Mouse (Mus musculus) neural tube, embryonic 10.5 days (tissue): Measurements from ENCODE around the gene Klk4.

ENCODE experiments used
- DNase-seq: peaks from one replicate; pipeline ENCODE4 v3.0.0-alpha.2; 2017; ENCODE audit warnings: low spot score; ENCODE audit errors: extremely low spot score

The Klk4 gene

DNA sequence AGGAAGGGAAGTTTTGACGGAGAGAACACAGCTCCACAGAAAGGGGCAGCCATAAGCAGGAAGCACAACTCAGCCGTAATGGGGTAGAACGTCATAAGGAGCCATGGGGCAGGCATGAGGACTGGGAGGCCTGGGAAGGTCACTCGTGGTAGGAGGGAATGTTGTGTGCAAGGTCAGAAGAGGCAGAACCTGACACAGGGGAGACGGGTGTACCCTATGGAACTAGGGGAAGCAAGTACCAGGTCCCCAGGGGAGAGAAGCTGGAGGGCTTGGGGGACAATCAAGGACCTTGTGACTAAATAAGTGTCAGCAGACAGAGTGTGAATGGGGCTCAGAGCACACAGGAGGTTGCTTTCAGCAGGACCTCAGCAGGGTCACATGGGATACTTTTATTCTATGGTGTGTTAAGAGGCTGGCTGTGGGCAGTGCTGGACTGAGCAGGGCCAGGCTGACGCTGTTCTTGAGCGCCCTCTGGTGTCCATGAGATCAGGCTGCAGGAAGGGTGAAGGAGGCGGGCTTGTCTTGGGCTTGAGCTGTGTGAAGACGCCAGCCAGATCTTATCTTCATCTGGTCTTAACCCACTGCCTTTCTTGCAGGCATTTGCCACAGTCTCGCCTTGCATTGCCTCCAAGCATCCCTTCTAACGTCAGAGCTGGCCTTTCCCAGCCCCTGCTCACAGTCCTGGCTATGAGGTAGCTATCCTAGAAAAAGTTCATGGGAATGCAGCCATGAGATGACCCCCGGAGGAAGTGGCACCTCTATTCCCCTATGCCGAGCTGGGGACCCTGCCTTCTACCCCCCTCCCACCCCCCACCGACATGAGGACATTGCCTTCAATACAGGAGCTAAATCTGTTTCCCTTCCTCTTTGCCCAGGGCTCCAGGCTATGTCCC lies 38.8 kb downstream of the Klk4 start:
- peak; percentile 68 for DNase-seq

DNA sequence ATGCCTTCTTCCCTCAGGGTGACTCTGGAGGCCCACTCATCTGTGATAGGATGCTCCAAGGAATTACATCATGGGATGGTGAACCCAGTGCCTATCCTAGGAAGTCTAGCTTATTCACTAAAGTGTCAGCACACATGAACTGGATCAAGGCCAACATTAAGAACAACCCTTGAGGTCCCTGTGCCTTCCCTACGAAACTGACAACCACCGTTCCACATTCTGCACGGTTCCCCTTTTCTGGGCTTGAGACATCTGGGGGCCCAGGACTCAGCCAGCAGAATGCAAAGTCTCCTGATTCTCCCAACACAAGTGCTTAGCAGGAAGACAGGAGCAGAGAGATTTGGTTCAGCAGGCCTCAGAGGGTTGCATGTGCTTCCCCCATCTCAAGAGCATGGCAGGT lies 39.6 kb downstream of the Klk4 start:
- no peak for DNase-seq

DNA sequence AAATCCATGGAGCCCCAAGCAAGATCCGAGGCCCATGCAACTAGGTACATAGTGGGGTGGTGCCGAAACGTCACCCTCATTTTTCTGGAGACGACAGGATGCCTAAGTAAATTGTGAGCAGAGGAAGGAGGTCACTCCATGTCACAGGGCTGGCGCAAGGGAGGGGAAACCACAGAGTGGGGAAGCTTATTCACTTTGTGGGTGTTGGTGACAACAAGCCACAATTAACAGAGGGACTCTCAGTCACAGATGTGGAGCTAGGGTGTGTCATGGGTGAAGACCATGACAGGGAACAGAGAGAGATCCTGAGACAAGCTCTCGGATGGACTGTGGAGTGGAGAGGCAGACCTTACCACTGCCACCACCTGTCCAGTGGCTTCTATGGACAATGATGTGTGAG lies 40.1 kb downstream of the Klk4 start:
- DNase-seq: no peak

DNA sequence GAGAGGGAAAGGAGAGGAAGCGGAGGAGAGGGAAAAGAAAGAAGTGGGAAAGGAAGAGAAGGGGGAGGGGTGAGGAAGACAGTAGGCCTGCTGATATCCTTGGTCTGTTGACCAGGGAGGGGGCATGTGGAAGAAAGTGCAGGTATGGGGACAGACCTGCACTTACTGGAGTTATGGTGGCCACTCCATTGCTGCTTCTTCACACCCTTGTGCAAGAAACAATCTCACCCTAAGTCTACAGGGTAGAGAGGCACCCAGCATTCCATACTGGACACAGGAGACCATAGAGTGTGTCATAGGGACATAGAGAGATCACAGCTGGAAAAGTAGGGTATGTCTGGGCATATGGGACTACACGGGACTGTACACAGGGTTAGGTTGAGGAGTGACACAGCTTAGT lies 41.0 kb downstream of the Klk4 start:
- DNase-seq: no peak

DNA sequence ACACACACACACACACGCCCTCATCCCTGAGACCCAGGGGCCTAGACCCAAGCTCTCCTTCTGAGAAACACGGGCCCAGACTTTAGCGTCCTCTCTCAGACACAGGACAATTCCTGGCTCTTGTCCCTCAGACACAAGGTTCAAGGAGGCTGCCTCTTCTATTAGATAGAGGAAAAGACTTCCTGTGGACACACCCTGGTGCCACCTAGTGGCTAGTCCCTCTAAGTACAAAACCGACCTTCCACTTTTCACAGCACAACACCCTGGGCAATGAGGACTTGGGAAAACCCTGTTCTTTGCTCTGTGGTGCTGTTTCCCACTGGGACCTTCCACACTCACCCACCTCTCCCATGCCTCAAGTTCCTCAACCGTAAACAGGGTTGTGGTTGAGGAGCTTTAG lies 45.0 kb downstream of the Klk4 start:
- DNase-seq: peak; percentile 19

DNA sequence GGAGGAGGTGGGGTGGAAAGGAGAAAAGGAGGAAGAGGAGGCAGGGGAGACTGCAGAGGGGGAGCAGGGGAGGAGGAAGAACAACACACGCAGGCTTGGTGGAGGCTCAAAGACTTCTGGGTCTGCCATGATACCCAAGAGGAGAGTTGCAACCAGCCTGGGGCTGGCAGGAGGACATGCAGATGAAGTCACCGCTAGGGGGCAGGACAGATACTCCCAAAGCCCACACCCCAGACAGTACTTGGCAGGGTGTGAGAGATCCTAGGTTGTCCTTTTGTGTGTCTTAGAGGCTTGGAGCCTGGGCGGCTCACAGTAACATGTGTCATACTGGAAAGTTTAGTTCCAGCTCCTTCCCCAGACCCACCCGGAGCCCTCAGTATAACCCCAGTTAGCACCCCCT lies 47.6 kb downstream of the Klk4 start:
- peak; percentile 15 for DNase-seq

DNA sequence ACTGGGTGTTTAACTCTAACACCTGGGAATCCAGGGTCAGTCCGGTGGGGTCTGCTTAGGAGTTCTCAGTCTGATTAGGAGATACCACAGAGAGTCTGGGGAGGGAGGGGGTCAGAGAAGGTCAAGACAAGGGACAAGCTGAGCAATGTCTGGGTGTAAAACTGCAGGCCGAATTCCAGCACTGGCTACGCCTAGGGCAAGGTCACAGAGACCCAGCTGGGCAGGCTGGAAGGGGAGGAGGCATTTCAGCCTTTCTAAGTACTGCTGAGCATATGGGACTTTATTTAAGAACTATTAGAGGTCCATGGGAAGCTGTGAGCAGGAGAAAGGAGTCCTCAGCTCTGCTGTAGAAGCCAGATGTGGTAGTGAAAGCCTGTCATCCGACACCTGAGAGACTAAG lies 51.4 kb downstream of the Klk4 start:
- no peak for DNase-seq

DNA sequence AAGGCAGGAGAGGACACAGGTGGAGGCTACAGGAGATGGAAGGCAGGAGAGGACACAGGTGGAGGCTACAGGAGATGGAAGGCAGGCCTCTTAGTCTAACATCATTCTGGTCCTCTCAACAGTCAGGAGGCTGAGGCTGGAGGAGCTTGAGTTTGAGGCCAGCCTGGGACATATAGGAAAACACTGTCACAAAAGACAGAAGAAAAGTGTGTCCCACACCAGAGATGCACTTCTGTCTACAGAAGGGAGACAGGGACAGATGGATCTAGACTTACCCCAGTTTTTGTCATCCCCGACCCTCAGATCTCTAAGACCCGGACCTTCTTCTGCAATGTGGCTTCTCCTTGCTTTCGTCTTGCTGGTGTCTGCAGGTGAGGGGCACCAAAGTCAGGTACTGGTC lies 52.5 kb downstream of the Klk4 start, which contains the start of gene Klk15:
Gene Klk15 (plus strand): TSS at position 301 of the 400 bp plus-strand sequence.
- DNase-seq: no peak

DNA sequence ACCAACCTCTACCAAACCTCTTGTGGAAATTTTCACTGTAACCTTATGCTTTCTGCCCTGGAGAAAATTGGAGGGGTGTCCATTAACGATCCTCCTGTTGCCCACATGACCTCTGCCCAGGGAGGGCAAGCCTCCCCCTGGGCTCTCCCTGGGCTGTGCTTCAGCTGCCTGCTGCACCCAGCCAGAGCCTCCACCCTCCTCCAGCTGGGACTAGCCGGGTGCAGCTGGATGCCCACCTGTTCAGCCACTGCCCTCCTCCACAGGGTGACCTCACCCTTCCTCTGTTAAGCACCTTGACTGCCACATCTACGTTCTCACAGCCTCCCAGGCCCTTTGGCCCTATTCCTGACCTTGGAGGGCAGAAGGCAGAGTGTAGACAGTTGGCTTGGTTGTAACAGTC lies 53.8 kb downstream of the Klk4 start:
- DNase-seq: no peak
